Mouse (Mus musculus) erythroblast, embryonic 14.5 days (primary cell): ENCODE data around the gene A930018P22Rik.
"Not testable (repeated sequence)": the region's sequence is repeated elsewhere in the genome, so short reads cannot be mapped to it uniquely, and the experiment has no call there.

Experiments
- GATA1 ChIP-seq: IDR thresholded peaks from 2 replicates; pipeline ENCODE4 v1.6.1; 2012; ENCODE audit warnings: low read length, inconsistent platforms, mixed read lengths
- TAL1 ChIP-seq: IDR thresholded peaks from 3 replicates; pipeline ENCODE4 v1.6.1; 2012; ENCODE audit warnings: low read length, inconsistent platforms, mixed read lengths

- not testable (repeated sequence) for TF ChIP-seq GATA1, TAL1
Measured at GRCm38 (mm10) chr2:104109021-104109420, 13.5 kb upstream of the A930018P22Rik start.
